ENCODE assay signal across 18 mouse cellular contexts in genomic region chr6:73370901-73371300, GRCm38 (mm10).
DNase-seq lines count a peak whose midpoint lies in the region; ATAC-seq and TF ChIP-seq lines count a peak whose summit lies in the region.
"Had no signal": no experiment of that assay in that cellular context is flagged by ENCODE, and none has a peak within 500 bp of the region (broad histone marks: within the 10 kb centered on the region; RNA-seq: fewer than 3 reads in every experiment).

No protein-coding gene starts in this region.

- H3K27ac ChIP-seq in heart, adult 2 months: no peak overlapping the region
- H3K27ac ChIP-seq in heart, embryonic 10.5 days: no peak overlapping the region
- H3K27ac ChIP-seq in heart, embryonic 11.5 days (ENCODE audit: low read depth, low read length): no peak overlapping the region

- ATAC-seq in heart, embryonic 11.5 days (replicated peaks; ENCODE audit: insufficient number of reproducible peaks, low FRiP score, low TSS enrichment): no peak
- ATAC-seq: activated CD4-positive, CD25-positive, alpha-beta regulatory T cell, adult 4 months; CD4-positive, CD25-positive, alpha-beta regulatory T cell, adult 4 months; Patski had no signal

- H3K4me3 ChIP-seq in heart, adult 2 months: no peak overlapping the region
- H3K4me3 ChIP-seq in heart, embryonic 10.5 days: no peak overlapping the region
- no peak overlapping the region for H3K4me3 ChIP-seq in heart, embryonic 11.5 days (ENCODE audit: low read depth, low read length)

- no peaks in the 10 kb centered on the region for H3K27me3 ChIP-seq in heart, adult 2 months (ENCODE audit: control insufficient read depth, insufficient read depth, low read length)
- H3K27me3 ChIP-seq in heart, embryonic 10.5 days (ENCODE audit: insufficient read depth, poor library complexity, severe bottlenecking): peaks cover 12% of the 10 kb centered on the region
- H3K27me3 ChIP-seq in heart, embryonic 11.5 days (ENCODE audit: control insufficient read depth, insufficient read depth, low read length): peaks cover 4% of the 10 kb centered on the region

- intact Hi-C loops in heart, adult 2 months (cut with DNase I): no loop called here

- DNase-seq in heart, adult 11 months: peak; percentile 52
- DNase-seq in heart, adult 2 months: no peak
- peak; percentile 58 for DNase-seq in heart, embryonic 10.5 days (ENCODE audit: low spot score)
- DNase-seq: adrenal gland, adult 2 months; adrenal gland, adult 8-10 months; adrenal gland, postnatal 10 days; adrenal gland, postnatal 14 days; adrenal gland, postnatal 25 days; adrenal gland, postnatal 36 days; B cell, adult 2 months; cerebellum, adult 11 months; cerebellum, adult 11-12 months; cerebellum, adult 18-20 months had no signal

- no peaks in the 10 kb centered on the region for H3K79me2 ChIP-seq in heart, adult 2 months (replicated peaks; ENCODE audit: control insufficient read depth, insufficient read depth, low read length)

- no peak for TF ChIP-seq CTCF in heart, adult 2 months (IDR thresholded peaks at IDR 0.05)

- H3K4me2 ChIP-seq in heart, embryonic 11.5 days: no peak overlapping the region

- no peak for TF ChIP-seq EP300 in heart, adult 2 months (IDR thresholded peaks at IDR 0.05; ENCODE audit: insufficient read depth, low read depth, low read length)

- no peaks in the 10 kb centered on the region for H3K9me3 ChIP-seq in heart, embryonic 10.5 days
- no peaks in the 10 kb centered on the region for H3K9me3 ChIP-seq in heart, embryonic 11.5 days (replicated peaks; ENCODE audit: control insufficient read depth, low read length)

- H3K36me3 ChIP-seq in heart, adult 2 months (ENCODE audit: control insufficient read depth, insufficient read depth, low read length): no peaks in the 10 kb centered on the region
- no peaks in the 10 kb centered on the region for H3K36me3 ChIP-seq in heart, embryonic 10.5 days
- no peaks in the 10 kb centered on the region for H3K36me3 ChIP-seq in heart, embryonic 11.5 days (ENCODE audit: control insufficient read depth, insufficient read depth, low read length)
- H3K36me3 ChIP-seq: G1E had no signal

- 76% methylated on average over 4 of the region's 4 CpGs for WGBS in heart, adult 2 months
- 84% methylated on average over 4 of the region's 4 CpGs for WGBS in heart, embryonic 10.5 days
- WGBS in heart, embryonic 11.5 days (ENCODE audit: insufficient replicate concordance): 84% methylated on average over 4 of the region's 4 CpGs

- H3K4me1 ChIP-seq in heart, adult 2 months (ENCODE audit: control insufficient read depth, insufficient read depth, low read length): no peaks in the 10 kb centered on the region; the same call in 1 of the 2 replicates
- H3K4me1 ChIP-seq in heart, embryonic 10.5 days: no peaks in the 10 kb centered on the region
- H3K4me1 ChIP-seq in heart, embryonic 11.5 days (ENCODE audit: control insufficient read depth, insufficient read depth, low read length): no peaks in the 10 kb centered on the region

- no peak for TF ChIP-seq POLR2A in heart, adult 2 months (IDR thresholded peaks at IDR 0.05; ENCODE audit: insufficient read depth, low read depth, low read length)

- H3K9ac ChIP-seq in heart, adult 2 months (ENCODE audit: low read depth, low read length): no peak overlapping the region
- H3K9ac ChIP-seq in heart, embryonic 11.5 days (ENCODE audit: low read depth, low read length): no peak overlapping the region

Comparison
In these comparisons a context has a peak if more than half of its experiments do, and no peak if none do; other contexts are left out.
1. DNase-seq: peak in heart, adult 11 months (single experiment) and heart, embryonic 10.5 days (single experiment); none in heart, adult 2 months (0 of 2).